Mouse (Mus musculus) T-helper 1 cell (primary cell): ENCODE results near the gene Lao1.
"Not testable (repeated sequence)": the region's sequence is repeated elsewhere in the genome, so short reads cannot be mapped to it uniquely, and the experiment has no call there.

Experiments used
- in situ Hi-C: fragments of 300-600 bp; cut with MboI, MseI; formaldehyde crosslinking; loops from one replicate; pipeline ENCODE4 v1.15.1; 2025; ENCODE audit warnings: high pct_unique_total_duplicates

Gene Lao1

DNA sequence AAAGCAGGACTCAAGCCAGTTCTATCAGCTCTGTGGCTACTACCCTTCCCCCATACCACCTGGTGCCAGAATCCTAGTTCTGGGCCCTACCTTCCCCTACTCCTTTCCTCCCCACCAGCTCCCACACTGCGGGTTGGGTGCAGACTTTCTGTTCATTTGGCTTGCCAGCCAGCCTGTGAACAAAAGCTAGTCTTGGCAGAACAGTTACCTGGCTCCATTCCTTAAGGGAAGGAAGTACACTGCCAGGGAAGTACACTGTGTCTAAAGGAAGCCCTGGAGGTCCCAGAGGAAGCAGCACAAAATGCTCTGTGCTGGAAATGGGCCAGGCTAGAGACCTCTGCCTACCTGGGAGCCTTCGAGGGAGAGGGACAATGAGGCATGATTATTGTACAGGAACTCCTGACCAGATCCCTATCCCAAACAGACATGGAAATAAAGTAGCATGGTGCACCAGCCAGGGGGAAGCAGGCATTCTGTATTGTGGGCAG is at the start of gene Lao1:
Lao1 (plus strand) TSS at position 438 of the 488 bp plus-strand sequence.
- in situ Hi-C loops = loop anchor here (25.0 kb wide), 1 partner anchor 1199 kb away; the partner anchor contains the start of gene Klf17

DNA sequence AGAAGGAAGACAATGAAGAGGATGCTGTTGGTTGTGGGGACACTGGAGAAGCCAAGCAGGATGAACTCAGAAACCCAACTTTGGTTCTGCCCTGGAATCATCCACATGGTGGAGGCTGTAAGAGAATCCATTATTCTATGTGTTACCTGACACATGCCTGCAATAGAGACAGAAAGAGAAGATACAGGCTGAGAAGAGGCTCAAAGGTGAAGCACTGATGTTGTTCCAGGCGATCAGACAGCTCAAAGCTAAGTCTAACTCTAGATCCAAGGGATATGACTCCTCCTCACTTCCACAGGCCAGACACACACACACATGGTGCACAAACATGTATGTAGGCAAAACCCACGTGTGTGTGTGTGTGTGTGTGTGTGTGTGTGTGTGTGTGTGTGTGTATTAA is 44.0 kb upstream of the Lao1 start, which contains the start of gene Olfr1329:
Olfr1329 (minus strand) TSS at position 101 of the 400 bp plus-strand sequence.
- in situ Hi-C loops = not testable (repeated sequence)

DNA sequence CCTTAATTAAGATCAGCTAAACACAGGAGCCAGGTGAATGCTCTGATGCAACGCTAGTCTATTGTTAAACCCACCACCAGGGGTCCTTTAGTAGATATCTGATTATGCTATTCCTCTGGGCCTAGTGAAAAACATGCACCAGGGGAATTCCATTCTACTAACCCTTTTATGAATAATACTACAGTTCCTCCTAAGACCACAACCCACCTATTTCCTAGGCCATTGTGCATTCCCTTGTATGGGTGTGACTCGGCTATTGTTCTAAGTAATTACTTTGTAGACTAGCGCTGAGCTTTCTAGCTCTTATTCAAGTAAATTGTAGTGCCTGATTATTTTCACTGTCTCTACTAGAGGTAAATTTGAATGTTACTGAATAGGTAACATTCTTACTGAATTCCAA is 30.1 kb upstream of the Lao1 start:
- in situ Hi-C loops = not testable (repeated sequence)

DNA sequence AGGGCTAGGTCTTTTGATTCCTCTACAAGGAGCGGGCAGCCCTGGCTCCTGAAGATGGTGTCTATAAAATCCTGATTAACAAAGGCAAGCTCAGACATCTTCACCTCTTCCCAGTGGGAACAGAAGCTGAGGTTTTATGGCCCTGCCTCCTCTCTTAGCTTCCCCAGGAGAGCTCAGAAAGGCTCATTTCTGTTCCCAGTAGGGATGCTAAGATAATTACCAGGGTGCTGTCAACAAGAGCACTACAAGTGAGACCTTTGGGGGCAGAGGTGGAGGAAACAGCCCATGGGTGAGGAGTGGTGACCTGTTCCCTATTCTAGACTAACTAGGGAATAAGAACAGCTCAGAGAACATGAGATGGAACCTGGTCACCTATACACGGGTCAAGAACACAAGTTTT is 22.9 kb upstream of the Lao1 start, which contains the start of gene Olfr1328:
Olfr1328 (minus strand) TSS at position 101 of the 400 bp plus-strand sequence.
- in situ Hi-C loops = no loop called here

DNA sequence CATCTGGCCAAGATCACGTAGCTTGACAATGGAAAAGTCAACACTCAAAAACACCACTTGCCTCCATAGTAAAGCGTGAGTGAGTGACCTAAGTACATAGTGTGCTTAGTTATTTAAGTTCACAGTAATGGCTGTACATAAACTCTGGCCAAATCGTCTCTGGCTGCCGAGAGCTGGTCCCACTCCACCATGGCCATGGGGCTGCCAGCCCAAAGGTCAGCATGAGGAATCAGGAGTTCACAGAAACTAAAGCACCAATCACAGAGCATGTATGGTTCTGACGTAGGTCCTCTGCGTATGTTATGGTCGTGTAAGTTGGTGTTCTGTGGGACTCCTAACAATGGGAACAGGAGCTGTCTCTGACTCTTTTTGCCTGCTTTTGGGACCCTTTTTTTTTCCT is 2.6 kb upstream of the Lao1 start:
- in situ Hi-C loops = loop anchor here (25.0 kb wide), 1 partner anchor 1197 kb away; the partner anchor contains the start of gene Klf17

DNA sequence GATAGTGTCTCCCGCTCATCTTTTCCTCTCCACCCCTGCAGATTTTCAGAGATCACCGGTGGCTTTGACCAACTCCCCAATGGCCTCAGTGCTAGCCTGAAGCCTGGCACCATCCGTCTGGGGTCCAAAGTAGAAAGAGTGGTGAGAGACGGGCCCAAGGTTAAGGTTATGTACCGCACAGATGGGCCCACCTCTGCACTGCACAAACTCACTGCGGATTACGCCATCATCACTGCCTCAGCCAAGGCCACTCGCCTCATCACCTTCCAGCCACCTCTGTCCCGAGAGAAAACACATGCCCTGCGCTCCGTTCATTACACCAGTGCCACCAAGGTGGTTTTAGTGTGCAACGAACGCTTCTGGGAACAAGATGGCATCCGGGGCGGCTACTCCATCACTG is 6.3 kb downstream of the Lao1 start:
- in situ Hi-C loops = loop anchor here (25.0 kb wide), 1 partner anchor 1205 kb away; the partner anchor contains the start of gene Klf17

DNA sequence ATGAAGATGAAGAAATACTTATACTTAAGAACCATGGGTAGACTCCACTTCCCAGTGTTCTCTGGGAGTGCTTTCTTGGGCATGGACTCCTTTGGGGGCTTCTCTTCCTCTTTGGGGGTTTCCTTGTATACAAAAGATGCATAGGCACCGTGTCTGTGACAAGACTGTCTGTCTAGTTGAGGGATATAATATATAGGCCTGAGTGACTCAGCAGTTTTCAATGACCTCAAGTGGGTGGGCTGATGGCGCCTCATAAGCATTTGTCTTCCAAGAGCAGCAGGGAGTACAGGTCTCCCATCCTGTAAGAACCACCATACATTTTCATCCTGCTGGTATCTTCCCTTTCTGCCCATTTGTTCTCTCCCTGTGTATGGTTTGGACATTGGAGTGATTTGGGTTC is 11.9 kb downstream of the Lao1 start:
- in situ Hi-C loops = loop anchor here (25.0 kb wide), 1 partner anchor 1211 kb away; the partner anchor contains the start of gene Klf17

DNA sequence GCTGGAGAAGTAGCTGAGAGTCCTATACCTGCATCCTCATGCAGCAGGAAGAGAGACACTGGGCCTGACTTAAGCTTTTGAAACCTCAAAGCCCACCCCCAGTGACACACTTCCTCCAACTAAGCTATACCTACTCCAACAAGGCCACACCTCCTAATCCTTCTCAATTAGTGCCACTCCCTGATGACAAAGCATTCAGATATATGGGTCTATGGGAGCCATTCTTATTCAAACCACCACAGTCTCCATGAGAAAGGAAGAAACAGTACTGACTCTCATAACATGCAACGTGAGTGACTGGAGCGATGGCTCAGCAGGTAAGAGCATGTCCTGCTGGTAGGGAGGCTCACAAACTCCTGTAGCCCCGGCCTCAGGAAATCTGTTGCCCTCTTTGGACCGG is 23.9 kb downstream of the Lao1 start:
- in situ Hi-C loops = no loop called here

DNA sequence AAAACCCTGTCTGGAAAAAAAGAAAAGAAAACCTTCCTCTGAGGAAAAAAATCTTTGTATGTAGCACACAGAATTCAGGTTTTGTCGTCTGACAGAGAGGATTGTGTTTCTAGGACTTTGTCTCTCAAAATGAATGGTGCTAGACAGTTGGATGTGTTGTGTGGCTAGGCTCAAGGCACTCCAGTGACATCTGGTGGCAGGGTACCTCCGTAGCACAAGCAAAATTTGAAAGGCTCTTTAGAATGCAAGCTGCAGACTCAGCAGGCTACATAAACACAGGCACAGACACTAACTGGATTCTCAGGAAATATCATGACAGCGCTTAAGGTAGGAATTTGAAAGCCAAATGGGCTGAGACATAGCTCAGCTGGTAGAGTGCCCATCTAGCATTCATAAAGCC is 27.2 kb downstream of the Lao1 start:
- in situ Hi-C loops = no loop called here

DNA sequence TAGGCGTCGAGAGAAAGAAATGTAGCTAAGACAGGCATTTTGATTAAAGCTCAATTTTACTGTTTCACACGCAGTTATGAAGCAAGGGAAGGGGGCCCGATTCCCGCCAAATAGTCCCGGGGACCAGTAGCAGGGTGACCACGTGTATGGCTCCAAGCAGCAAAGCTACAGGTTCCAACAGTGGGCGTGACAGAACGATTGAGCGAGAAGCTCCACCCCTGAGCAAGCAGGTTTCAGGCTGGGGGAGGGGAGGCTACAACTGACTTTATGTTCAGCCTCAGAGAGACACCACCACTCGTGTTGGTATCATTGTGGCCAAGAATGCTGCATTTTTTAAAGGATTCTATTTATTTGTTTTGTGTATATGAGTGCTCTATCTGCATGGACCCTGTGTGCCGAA is 28.0 kb downstream of the Lao1 start:
- in situ Hi-C loops = no loop called here

DNA sequence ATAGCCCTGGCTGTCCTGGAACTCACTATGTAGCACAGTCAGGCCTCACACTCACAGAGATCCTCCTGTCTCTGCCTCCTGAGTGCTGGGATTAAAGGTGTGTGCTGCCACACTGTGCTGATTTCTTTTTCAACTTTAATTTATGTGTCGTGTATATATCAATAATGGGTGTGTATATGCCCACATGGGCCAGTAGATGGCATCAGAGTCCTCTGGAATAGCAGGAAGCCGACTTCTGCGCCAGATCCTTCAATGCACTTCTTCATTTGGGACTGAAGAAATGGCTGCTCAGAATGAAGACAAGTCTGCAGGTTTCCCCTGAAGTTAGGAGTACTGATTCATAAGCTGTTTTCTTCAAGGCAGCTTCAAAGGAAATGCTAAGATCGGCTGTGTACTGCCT is 30.4 kb downstream of the Lao1 start:
- in situ Hi-C loops = no loop called here

DNA sequence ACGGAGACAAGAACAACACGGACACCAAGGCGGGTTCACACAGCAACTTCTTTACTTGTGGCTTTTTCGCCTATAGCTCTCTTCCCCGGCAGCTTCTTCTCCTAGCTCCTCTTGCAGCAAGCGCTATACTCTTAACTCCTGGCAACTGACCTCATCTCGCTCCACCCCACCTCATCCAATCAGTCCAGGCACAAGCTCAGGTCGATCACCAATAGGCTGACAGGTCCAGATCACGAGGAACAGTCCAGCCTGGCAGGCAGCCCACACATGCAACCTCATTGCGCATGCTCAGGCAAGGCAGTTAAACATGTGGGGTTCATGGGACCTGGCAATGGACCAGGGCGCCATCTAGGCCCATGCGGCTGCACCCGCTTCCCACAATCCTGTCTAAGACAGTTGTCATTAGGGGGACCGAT is 35.8 kb downstream of the Lao1 start:
- in situ Hi-C loops = no loop called here

DNA sequence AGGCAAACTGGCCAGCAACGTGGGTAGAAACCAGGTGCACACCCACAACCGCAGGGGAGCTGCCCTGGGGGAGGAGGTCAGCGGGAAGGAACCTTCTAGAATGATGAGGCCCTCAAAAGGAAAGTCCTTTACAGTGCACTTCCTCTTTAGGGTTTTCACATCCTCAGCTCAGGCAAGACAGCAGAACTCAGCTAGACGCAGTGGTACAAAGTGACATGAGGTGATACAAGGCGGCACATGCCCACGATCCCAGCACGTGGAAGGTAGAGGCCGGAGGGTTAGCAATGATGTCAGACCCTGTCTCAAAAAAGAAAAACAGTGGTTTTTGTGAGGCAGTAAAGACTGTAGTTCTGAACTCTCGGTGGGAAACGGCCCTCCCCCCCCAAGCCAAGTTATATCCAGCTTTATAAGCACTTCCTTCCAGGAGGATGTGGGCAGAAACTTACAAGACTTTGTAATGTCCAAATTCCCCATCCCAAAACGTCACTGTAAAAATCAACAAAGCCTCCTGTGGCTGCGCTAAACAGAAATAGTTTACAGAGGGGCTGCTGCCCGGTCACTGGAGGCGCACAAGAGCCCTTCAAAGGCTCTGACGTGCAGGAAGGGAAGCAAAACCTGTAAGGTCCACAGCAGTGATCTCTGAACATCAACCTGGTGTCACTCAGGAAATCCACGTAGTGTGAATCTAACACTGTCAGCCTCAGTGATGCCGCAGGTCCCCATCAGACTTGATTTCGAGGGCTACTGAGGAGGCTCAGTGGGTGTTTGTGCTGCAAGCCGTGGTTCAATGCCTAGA is 38.5 kb downstream of the Lao1 start:
- in situ Hi-C loops = no loop called here

DNA sequence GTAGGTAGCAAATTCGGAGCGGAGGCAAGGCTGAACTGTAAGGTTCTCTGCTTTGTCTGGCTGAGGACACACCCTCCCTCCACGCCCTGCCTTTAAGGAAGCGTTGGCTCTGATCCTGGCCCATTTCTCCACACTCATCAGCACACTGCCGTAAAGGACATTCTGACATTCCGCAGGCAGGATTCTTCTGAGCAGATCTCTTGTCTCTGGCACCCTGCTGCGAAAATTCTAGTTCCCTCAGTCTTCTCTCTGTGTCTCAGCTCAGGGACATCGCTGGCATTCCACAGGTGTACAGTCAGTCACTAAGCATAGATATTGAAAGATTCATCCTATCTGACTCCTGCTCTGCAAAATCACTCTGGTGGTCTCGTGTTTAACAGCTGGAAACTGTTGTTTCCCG is 40.3 kb downstream of the Lao1 start:
- in situ Hi-C loops = no loop called here

DNA sequence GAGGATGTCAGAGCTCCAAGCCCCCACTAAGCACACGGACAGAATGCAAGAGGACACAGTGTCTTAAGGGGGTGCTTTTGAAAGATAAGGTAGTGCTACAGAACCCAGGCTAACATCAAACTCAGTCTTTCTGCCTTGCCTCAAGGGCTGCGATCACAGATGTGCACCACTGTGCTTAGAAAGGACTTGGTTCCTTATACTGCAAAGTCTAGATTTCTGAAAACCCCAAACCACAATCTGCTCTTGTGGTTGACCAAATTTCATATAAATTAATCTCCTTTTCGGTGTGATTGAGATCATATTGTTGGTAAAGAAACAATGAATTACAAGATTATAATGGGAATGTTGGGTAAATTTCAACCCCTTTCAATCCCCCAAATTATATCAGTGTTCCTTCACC is 41.1 kb downstream of the Lao1 start:
- in situ Hi-C loops = no loop called here

DNA sequence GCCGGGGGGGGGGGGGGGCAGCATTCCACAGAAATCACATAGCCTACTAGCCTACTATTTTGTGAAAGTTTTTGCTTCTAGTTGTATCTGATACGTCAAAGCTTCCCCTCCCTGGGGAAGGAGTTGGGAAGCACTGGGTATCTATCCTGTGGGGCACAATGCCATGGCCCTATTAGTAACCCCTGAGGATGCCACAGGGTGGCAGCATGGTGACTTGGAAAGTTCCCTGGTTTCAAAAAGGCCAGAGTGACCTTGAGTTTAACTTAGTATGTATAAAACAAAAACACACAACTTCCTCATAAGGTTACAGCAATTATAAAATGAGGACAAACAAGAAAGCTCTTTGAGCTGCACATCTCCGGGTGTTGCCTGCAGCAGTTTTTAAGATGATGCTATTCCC is 42.8 kb downstream of the Lao1 start:
- in situ Hi-C loops = no loop called here

DNA sequence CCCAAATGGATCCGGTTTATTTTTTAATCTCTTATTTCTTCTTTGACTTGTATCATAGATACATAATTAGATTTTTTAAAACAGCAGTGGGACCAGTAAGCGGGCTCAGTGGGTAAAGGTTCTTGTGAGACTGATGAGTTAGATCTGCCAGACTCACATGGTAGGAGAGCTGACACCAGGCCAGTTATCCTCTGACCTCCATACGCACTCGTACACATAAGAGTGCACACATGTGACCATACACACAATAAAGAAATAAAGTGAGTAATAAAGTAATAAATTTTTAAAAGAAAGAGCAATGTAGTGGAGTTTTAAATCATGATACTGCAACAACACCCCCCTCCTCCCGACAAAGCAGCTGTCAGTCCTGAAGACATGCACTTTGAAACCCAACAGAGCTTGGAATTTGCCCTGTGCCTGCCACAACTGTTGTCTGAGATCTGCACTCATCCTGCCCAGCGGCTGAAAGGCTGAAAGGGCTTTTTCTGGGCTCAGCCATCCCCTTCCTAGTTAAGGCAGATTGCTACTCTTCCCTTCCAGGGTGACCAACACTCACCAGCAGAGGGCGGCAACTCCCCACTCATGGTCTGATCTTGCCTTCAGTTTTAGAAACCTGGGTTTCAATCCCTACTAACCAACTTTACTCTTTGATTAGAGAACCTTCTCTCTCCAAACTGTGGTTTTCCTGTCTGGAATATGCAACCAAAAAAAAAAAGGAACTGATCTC is 43.4 kb downstream of the Lao1 start:
- in situ Hi-C loops = loop anchor here (5.0 kb wide), 1 partner anchor 163 kb away; no protein-coding TSS in a partner anchor

DNA sequence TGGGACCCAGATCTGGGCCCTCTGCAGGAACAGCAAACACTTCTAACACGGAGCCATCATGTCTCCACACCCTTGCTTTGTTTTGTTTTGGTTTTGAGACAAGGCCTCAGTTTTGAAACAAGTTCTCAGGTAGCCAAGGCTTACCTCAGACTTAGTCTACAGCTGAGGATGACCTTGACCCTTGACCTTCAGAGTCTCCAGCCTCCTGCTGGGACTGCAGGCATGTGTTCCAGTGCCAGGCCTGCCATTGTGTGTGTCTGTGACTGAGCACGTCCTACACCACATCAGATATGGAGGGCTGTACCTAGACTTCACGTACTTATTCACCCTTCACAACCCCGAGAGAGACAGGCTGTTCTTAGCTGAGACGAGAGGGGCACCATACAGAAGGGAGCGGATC is 46.2 kb downstream of the Lao1 start:
- in situ Hi-C loops = loop anchor here (5.0 kb wide), 1 partner anchor 160 kb away; no protein-coding TSS in a partner anchor

DNA sequence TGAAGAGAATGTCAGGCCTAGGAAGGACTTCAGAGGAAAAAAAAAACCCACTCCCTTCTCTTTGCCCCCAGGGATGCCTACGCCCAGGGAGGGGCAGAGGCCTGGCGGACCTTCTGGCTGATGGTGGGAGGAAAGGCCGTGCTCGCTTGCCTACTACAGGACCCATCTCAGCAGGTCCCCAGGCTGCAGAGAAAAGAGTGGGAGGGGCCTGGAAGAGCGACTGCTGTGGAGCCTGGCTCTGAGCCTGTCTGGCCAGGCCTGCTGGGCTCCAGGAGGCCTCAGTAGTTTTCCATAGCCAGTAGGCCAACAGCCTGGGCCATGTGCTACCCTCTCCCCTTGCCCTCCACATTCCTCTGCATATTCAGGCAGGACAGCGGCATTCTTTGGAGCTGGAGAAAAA is 47.1 kb downstream of the Lao1 start:
- in situ Hi-C loops = loop anchor here (5.0 kb wide), 1 partner anchor 159 kb away; no protein-coding TSS in a partner anchor

DNA sequence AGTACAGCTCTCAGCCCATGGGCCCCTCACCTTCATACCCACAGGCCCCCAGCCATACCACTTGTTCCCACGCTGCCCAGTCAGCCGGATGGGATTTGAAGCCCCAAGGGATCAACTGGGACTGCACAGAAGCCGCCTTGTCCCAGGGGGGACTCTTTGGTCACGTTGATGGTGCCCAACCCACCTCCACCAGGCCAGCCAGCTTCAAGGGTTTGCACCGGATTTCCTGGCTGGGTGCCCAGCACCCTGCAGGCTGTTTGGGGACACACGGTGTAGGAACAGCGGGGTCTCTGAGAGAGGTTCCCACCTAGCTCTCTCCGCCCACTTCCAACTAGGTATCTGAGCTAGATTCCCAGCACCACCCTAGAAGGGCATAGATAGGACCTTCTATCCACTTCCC is 48.4 kb downstream of the Lao1 start:
- in situ Hi-C loops = loop anchor here (5.0 kb wide), 1 partner anchor 157 kb away; no protein-coding TSS in a partner anchor

DNA sequence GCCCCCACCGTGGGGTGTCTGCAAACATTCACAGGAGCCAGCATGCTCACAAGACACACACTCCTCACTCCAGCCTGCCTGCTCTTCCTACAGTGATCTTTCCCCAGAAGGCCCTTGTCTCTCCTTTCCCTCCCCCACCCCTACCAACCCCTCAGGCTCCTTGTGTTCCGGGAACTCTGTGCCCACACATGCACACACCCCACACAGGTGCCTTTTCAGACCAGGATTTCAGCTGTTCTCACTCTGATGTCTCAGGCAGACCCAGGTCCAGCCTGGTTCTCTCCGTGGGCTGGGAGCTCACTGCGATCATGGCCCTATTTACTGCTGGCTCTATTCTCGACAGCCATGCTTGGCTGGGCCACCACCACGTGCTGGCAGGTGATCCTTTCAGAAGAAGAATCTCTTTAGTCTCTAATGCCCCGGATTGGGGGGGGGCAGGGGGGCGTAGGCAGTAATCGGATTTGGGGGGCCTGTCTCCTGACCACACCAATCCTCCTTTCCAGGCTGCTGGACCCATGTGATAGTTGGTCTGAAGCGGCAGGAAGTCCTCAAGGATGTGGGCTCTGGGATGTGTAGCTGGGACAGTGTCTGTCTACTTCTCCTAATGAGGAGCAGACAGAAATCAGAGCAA is 49.8 kb downstream of the Lao1 start:
- in situ Hi-C loops = no loop called here

DNA sequence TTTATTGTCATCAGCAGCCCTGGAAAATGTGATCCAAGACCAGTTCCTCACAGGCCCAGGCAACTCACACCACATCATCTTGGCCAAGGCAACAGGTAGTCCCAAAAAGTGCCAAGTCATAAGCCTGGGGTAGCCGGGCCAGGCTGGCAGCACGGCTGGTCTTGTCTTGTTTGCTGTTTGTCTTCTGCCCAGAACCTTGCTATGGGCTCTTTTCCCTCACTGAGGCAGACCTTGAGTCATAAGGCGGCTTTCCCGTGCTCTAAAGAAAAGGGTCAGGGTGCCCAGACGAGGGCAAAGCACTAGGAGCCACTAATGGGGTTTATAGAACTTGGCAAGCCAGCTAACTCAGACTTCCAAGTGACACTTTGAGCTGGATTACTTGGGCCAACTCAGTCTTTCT is 51.7 kb downstream of the Lao1 start:
- in situ Hi-C loops = no loop called here
